Mouse (Mus musculus) hindbrain, embryonic 10.5 days (tissue): Measurements from ENCODE around the gene Fam213b. TPM values are rescaled to one million over a fixed set of nuclear protein-coding genes. Genes with fewer than 3 reads are reported as not detected.

Experiments
- DNase-seq: peaks from one replicate; pipeline ENCODE4 v3.0.0-alpha.2; 2017; ENCODE audit warnings: low spot score
- H3K27ac ChIP-seq: fragments of 300-500 bp; sonication (generic); 2 replicates; pipeline ENCODE4 v1.5.1; 2016; ENCODE audit warnings: mild to moderate bottlenecking, moderate library complexity
- H3K27me3 ChIP-seq: fragments of 300-500 bp; sonication (generic); 2 replicates; pipeline ENCODE4 v1.6.1; 2016; ENCODE audit warnings: mild to moderate bottlenecking; ENCODE audit not compliant: poor library complexity, insufficient read depth, severe bottlenecking
- H3K36me3 ChIP-seq: fragments of 300-500 bp; sonication (generic); 2 replicates; pipeline ENCODE4 v1.6.1; 2016; ENCODE audit warnings: mild to moderate bottlenecking, moderate library complexity
- H3K4me1 ChIP-seq: fragments of 300-500 bp; sonication (generic); replicated peaks from 2 replicates; pipeline ENCODE4 v1.6.1; 2016; ENCODE audit warnings: mild to moderate bottlenecking
- H3K4me3 ChIP-seq: fragments of 300-500 bp; sonication (generic); 2 replicates; pipeline ENCODE4 v1.5.1; 2016; ENCODE audit warnings: mild to moderate bottlenecking, moderate library complexity
- H3K9me3 ChIP-seq: fragments of 300-500 bp; sonication (generic); 2 replicates; pipeline ENCODE4 v1.6.1; 2016; ENCODE audit warnings: mild to moderate bottlenecking, moderate library complexity
- WGBS: fragments of 180-500 bp; shearing (Covaris S2); methylation state at CpG from one replicate; pipeline ENCODE4 v1.1.7; 2016; 5-methylcytosine and 5-hydroxymethylcytosine counted together
- polyA plus RNA-seq: library from polyadenylated mRNA; unstranded; fragments of >200 nt; fragmentation: Nextera tagmentation; extraction: Ambion mirVana; gene quantifications from 2 replicates; pipeline ENCODE4 v1.2.1, GENCODE M21; 2016

The Fam213b gene
- polyA plus RNA-seq, 1 experiment from 2014 or later = 51.5 TPM

DNA sequence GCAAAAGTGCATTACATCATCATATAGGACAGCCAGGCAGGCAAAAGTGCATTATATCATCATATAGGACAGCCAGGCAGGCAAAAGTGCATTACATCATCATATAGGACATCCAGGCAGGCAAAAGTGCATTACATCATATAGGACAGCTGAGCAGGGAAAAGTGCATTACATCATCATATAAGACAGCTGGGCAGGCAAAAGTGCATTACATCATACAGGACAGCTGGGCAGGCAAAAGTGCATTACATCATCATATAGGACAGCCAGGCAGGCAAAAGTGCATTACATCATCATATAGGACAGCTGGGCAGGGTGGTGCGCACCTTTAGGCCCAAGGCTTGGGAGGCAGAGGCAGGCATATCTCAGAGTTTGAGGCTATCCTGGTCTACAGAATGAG lies 46.2 kb downstream of the Fam213b start:
- H3K4me3 ChIP-seq = no peak overlapping the region
- peaks cover 39% of the 10 kb centered on the region for H3K27me3 ChIP-seq
- peaks cover 16% of the 10 kb centered on the region for H3K4me1 ChIP-seq
- no peak for DNase-seq
- H3K36me3 ChIP-seq = no peaks in the 10 kb centered on the region
- H3K27ac ChIP-seq = no peak overlapping the region
- WGBS = 100% methylated on average over 1 of the region's 1 CpGs
- H3K9me3 ChIP-seq = no peaks in the 10 kb centered on the region

Other genes starting within 250 kb of the Fam213b start
- gene Actrt2, start 231.3 kb downstream of the Fam213b start, polyA plus RNA-seq = not detected in 2 replicates
- 0.65 and 0.68 TPM in 2 replicates for gene Ttc34, start 61.7 kb downstream of the Fam213b start, polyA plus RNA-seq
- 0.31 and 0.68 TPM in 2 replicates for gene Mmel1, start 29.6 kb downstream of the Fam213b start, polyA plus RNA-seq
- gene Tnfrsf14, start 29.4 kb upstream of the Fam213b start, polyA plus RNA-seq = 0.43 and 0.87 TPM in 2 replicates
- gene Hes5, start 61.8 kb upstream of the Fam213b start, polyA plus RNA-seq = 534 and 601 TPM in 2 replicates
- 39.9 and 46.5 TPM in 2 replicates for gene Pank4, start 65.0 kb upstream of the Fam213b start, polyA plus RNA-seq
- 2.1 and 2.6 TPM in 2 replicates for gene Plch2, start 157.6 kb upstream of the Fam213b start, polyA plus RNA-seq
- 19.9 and 21.4 TPM in 2 replicates for gene Pex10, start 167.9 kb upstream of the Fam213b start, polyA plus RNA-seq
- 138 and 144 TPM in 2 replicates for gene Rer1, start 187.2 kb upstream of the Fam213b start, polyA plus RNA-seq
- gene Morn1, start 187.4 kb upstream of the Fam213b start, polyA plus RNA-seq = 4.4 and 6.0 TPM in 2 replicates